Mouse (Mus musculus) heart, postnatal 25 days (tissue): ENCODE results near the gene Rfx2. TPM values are rescaled to one million over a fixed set of nuclear protein-coding genes. Genes with fewer than 3 reads are reported as not detected.
A peak's percentile ranks its signal among the peaks of the same experiment; 100 is the strongest.

Source experiments
- DNase-seq: peaks from one replicate; pipeline ENCODE4 v3.0.0; 2022; ENCODE audit warnings: low spot score
- intact Hi-C: fragments of 180-260 bp; cut with DNase I; formaldehyde crosslinking; loops from one replicate; pipeline ENCODE4 v1.15.1; 2025
- total RNA-seq, 2 experiments: library from RNA; stranded (reverse); gene quantifications; 2 replicates each; pipeline ENCODE4 v1.2.3; 2021

Rfx2 gene
- total RNA-seq, 2 experiments from 2014 or later, result 3.2 to 4.6 TPM

DNA sequence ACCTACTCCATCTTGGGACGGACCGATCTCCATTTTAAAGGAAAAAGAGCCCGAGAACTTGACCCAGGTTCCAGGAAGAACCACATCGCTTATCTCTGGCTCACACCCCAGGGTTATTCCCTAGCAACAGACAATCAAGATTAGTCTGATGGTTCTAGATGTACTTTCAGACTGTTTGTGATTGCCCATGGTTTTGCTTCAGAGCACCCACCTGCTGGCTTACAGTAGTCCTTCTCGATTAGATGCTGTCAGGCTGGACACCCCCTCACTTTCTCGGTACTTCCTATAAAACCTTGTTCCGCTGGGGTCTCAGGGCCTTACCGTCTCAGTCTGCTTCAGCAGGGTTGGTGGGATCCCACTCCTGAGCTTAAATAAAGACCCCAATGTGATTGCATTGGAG, 5.5 kb upstream of the Rfx2 start:
- intact Hi-C loops, result no loop called here

GRCm38 (mm10) chr17:56833381-56833780, 2.6 kb upstream of the Rfx2 start:
- DNase-seq, result no peak
- intact Hi-C loops, result loop anchor here (5.0 kb wide), 1 partner anchor 66 kb away; no protein-coding TSS in a partner anchor

More for the DNA sequence above, 5.5 kb upstream of the Rfx2 start:
- no peak for DNase-seq

DNA sequence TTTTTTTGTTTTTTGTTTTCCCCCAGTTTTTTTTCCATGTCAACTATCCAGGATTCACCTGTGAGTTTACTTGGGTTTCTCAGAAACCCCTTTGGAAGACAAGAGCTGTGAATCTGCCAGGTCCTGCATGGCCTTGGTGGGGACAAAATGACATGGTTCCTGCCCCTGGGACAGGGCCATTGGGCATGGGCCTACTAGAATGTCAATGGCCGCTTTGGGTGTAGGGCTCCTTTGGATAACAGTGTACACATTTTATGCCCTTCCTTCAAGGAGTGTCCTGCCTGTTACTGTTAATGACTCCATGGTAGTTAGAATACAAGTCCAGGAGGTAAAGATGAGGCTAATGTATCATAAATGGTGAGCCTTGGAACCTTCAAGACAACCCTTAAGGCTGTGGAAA, 2.1 kb upstream of the Rfx2 start:
- DNase-seq, result no peak
- intact Hi-C loops, result loop anchor here (5.0 kb wide), 1 partner anchor 66 kb away; no protein-coding TSS in a partner anchor

DNA sequence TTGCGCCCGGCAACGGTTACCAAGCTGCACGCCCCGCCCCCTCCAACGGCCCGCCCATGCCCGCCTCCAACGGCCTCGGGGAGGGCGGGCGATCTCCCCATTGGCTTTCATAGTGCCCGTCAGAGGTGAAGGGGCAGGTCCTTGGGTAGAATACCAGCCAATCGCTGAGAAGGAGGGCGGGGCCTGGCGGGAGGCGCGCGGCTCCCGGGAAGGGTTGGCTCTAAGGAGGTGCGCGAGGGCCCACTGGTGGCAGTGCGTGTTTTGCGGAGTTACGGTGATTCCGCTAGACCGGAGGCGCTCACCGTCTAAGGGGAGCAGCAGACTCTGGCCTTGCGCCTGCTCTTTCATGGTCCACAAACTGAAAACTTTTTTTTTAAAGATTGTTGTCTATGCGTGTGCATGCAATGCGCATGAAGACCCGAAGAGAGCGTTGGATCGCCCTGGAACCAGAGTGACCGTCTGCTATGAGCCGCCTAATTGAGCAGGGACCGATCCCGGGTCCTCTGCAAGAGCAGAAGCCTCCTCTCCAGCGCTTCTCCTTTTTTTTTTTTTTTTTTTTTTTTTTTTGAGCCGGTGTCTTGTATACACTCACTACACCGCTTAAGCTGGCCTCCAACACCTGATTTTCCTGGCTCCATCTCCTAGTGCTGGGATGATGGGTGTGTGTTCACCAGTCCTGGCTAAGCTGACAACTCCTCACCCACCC, 451 bp upstream of the Rfx2 start:
- intact Hi-C loops, result loop anchor here (2.0 to 5.0 kb wide), 2 partner anchors 64 to 228 kb away; partner anchors contain the start of genes Crb3 and Slc25a23
- peak; percentile 97 for DNase-seq

GRCm38 (mm10) chr17:56829795-56830194, 1.0 kb downstream of the Rfx2 start:
- intact Hi-C loops, result loop anchor here (2.0 to 5.0 kb wide), 2 partner anchors 62 to 229 kb away; partner anchors contain the start of genes Crb3 and Slc25a23
- no peak for DNase-seq

DNA sequence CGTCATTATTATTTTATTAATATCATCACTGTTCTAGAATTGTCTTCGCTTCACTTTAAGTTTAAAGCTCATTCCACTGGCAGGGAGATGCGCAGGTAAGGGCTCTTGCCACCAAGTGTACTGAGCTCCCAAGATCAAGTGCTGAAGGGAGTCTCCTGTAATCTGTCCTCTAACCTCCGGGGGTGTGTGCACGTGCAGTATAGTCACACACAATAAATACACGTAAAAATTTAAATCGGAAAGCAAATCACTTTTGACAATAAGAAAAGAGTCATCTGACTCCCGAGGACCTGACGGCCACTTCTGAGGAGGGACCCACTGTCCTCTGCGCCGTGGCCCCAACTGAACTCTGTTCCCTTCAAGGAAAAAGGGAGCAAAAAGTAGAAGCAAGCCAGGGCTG, 1.6 kb downstream of the Rfx2 start:
- DNase-seq, result no peak
- intact Hi-C loops, result no loop called here

- DNase-seq, result no peak
- intact Hi-C loops, result no loop called here
Measured at GRCm38 (mm10) chr17:56826718-56827117, 4.1 kb downstream of the Rfx2 start.

DNA sequence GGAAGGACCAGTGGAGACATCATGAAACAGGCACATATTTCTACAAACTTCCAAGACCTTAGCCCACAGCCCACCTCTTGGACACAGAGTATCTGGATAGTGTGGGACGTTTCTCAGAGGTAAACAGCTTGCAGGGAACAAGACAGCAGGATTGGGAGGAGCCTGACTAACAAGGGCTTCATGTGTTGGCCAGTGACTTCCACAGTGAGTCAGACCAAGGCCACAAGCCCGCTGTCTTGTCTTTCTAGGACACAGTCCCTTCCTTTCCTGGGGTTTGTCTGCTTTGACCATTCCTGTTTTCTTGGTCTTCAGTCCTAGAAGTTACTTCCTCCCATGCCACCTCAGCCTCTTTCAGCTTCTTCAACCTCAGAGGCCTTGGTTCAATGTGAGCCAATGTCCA, 7.5 kb downstream of the Rfx2 start:
- intact Hi-C loops, result no loop called here

GRCm38 (mm10) chr17:56822380-56822779, 8.4 kb downstream of the Rfx2 start:
- intact Hi-C loops, result no loop called here
- no peak for DNase-seq

More for the DNA sequence above, 7.5 kb downstream of the Rfx2 start:
- no peak for DNase-seq

DNA sequence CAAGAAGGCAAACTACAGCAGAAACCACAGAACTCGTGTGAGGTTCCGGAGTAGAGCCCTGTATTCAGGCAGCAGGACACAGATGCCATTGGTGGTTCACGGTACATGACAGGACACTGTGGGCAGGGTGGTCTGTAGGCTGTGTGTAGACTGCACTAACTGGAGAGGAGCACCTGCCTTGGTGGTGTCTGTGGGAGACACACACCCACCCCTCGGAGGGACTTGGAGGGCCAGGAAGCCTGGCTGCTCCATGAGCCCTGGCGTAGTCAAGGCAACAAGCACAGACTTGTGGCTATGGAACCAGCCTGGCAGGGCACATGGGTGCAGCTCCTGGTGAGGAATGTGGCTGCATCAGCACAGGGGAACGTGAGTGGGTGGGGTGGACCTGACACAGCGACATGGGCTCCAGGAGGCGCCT, 11.1 kb downstream of the Rfx2 start:
- intact Hi-C loops, result loop anchor here (10.0 kb wide), 1 partner anchor 435 kb away; no protein-coding TSS in a partner anchor
- no peak for DNase-seq

DNA sequence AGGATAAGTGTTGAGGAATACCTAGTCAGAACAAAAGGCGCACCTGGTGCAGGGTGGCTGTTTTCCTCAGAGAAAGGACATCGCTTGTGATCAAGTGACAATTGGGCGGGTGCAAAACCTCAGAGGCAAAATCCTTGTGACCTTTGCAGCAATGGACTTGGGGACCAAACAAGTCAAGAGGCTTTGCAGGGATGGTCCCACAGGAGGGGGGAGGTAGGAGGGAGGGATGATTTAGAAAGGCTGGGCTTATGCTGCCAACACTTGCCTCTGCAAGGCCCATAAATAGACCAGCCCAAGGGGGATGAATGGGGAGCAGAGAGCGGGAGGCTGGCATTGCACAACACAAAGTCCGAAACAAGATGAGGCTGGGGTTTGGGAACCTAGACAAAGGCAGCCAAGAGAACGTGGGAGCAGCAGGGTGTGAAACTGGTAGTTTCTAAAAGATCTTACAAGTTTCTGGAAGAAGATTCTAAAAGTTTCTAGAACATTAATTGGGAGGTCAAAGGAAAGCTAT, 11.7 kb downstream of the Rfx2 start:
- intact Hi-C loops, result loop anchor here (10.0 kb wide), 1 partner anchor 436 kb away; no protein-coding TSS in a partner anchor
- DNase-seq, result no peak

- intact Hi-C loops, result loop anchor here (10.0 kb wide), 1 partner anchor 437 kb away; no protein-coding TSS in a partner anchor
- DNase-seq, result no peak
Measured at GRCm38 (mm10) chr17:56818067-56818636, 12.7 kb downstream of the Rfx2 start.

DNA sequence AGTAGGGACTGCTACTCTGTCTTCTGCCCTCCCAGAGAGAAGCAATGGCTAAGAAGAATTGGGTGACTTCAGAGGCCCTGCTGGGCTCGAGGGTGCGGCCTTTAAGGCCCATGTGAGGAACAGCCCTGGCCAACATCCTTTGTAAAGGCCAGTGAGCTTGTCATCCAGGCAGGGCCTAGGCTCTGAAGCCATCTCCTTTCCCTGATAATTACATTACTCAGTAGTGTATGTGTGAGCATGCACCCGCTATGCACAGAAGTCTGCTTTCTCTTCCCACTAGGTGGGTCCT, 15.8 kb downstream of the Rfx2 start:
- intact Hi-C loops, result loop anchor here (10.0 kb wide), 1 partner anchor 440 kb away; no protein-coding TSS in a partner anchor
- DNase-seq, result peak; percentile 31

GRCm38 (mm10) chr17:56814316-56815056, 16.3 kb downstream of the Rfx2 start:
- peak; percentile 85 for DNase-seq
- intact Hi-C loops, result loop anchor here (10.0 kb wide), 1 partner anchor 440 kb away; no protein-coding TSS in a partner anchor

- peak; percentile 83 for DNase-seq
- intact Hi-C loops, result loop anchor here (10.0 kb wide), 1 partner anchor 445 kb away; no protein-coding TSS in a partner anchor
Measured at GRCm38 (mm10) chr17:56810245-56810644, 20.6 kb downstream of the Rfx2 start.

GRCm38 (mm10) chr17:56808518-56808917, 22.3 kb downstream of the Rfx2 start:
- intact Hi-C loops, result loop anchor here (1.0 to 10.0 kb wide), 3 partner anchors 50 to 356 kb away; no protein-coding TSS in a partner anchor
- peak; percentile 46 for DNase-seq

DNA sequence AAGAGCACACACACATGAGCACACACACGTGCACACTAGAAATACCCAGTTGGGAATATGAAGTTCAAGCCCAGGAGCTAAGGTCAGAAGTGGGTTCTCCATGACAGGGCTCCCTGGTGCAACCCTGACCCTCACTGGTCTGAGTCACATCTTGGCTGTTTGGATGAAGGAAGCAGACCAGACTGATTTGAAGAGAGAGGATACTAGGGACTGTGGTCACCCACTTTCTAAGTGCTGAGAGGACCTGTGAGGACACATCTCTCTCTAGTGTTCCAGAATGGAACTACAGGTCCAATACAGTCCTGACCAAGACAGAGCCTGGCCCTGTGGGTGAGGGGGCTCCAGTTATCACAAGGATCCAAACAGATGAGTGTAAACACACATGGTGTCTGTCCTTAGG, 25.0 kb downstream of the Rfx2 start:
- no peak for DNase-seq
- intact Hi-C loops, result loop anchor here (10.0 kb wide), 1 partner anchor 359 kb away; no protein-coding TSS in a partner anchor

GRCm38 (mm10) chr17:56804952-56805351, 25.9 kb downstream of the Rfx2 start:
- intact Hi-C loops, result loop anchor here (10.0 kb wide), 1 partner anchor 360 kb away; no protein-coding TSS in a partner anchor
- DNase-seq, result no peak

DNA sequence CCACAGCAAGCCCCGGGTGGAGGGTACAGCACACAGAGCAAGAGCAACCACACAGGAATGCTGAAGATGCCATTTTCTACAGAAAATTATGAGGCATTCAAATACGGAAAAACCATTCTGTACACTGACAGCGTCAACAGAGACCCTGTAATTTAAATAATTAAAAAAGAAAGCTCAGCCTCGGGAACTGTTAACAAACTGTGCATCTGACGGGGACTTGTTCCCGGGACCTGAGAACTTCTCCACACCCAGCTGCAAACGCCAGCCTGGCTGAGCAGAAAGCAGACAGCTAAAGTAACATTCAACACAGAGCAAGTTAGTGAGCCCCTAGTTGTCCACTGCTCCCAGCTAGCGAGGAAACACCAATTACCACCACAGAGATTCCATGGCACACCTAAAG, 28.7 kb downstream of the Rfx2 start:
- DNase-seq, result no peak
- intact Hi-C loops, result loop anchor here (10.0 kb wide), 1 partner anchor 363 kb away; no protein-coding TSS in a partner anchor

DNA sequence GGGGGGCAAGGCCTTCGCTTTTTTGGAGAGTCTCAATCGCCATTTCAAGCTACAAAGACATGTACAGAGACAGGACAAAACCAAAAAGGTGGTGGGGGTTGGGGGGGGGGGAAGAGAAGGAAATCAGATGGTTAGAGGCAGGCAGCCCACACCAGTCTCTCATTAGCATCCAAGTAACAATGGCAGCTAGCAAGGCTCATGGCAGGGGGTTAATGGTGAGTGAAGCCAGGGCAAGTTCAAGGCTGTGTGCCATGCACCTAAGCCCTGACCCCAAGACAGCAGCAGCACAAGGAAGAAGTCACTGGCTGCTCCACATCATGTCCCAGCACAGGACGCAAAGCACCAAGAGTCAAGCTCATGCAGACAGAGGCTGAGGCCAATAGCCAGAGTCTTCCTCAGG, 31.5 kb downstream of the Rfx2 start:
- no peak for DNase-seq
- intact Hi-C loops, result no loop called here
